Comparison of ENCODE assay signal across 19 mouse cellular contexts in the genomic region with DNA sequence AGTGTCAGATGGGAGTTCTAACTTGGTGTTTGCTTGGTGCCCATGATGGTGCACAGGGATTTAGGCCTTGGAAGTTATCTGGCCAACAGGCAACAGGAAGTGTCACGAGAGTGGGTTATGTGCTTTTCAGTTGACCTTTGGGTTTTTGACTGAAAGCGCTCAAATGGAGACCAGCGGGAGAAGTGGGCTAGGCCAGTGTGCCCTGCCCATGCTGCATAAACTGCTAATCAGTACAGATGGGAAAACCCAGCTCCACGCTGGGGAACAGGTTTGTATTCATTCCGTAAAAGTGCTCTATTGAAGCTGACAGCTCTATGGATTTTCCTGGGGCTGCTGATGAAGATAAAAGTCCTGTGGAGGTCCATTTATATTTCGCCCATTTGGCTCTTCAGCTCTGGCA.
"Had no signal": no experiment of that assay in that cellular context is flagged by ENCODE, and none has a peak within 500 bp of the region (broad histone marks: within the 10 kb centered on the region; RNA-seq: fewer than 3 reads in every experiment).

No protein-coding gene starts in this region.

- H3K36me3 ChIP-seq: midbrain, embryonic 10.5 days; midbrain, embryonic 12.5 days; neural tube, embryonic 13.5 days; neural tube, embryonic 15.5 days had no signal

- H3K4me1 ChIP-seq: neural tube, embryonic 13.5 days; neural tube, embryonic 15.5 days had no signal

- ATAC-seq: midbrain, embryonic 16.5 days had no signal

- H3K27ac ChIP-seq: midbrain, embryonic 10.5 days; midbrain, embryonic 12.5 days; neural tube, embryonic 13.5 days; neural tube, embryonic 15.5 days had no signal

- DNase-seq: lung, adult 18-20 months; lung, embryonic 14.5 days; lung, postnatal 10 days; lung, postnatal 4 days; midbrain, embryonic 14.5 days; retina, postnatal 1 day; right cerebral cortex, adult 18-20 months; right cerebral cortex, postnatal 25 days; right cerebral cortex, postnatal 4 days; spleen, adult 18-20 months; thymus, adult 18-20 months; thymus, postnatal 14 days; thymus, postnatal 36 days had no signal

- H3K4me3 ChIP-seq: midbrain, embryonic 10.5 days; midbrain, embryonic 12.5 days; myocyte; neural tube, embryonic 13.5 days; neural tube, embryonic 15.5 days had no signal

- H3K9me3 ChIP-seq: midbrain, embryonic 12.5 days; neural tube, embryonic 13.5 days; neural tube, embryonic 15.5 days had no signal

- H3K4me2 ChIP-seq: lung, embryonic 14.5 days; midbrain, embryonic 12.5 days; neural tube, embryonic 13.5 days; neural tube, embryonic 15.5 days had no signal

- H3K27me3 ChIP-seq: neural tube, embryonic 15.5 days had no signal

- H3K9ac ChIP-seq: lung, embryonic 14.5 days; midbrain, embryonic 12.5 days; neural tube, embryonic 13.5 days; neural tube, embryonic 15.5 days had no signal
